Mouse (Mus musculus) megakaryocyte-erythroid progenitor cell, adult 5 weeks (primary cell): Measurements from ENCODE around the gene Klk1b8. TPM values are rescaled to one million over a fixed set of nuclear protein-coding genes. Genes with fewer than 3 reads are reported as not detected.

Experiments
- polyA plus RNA-seq: library from polyadenylated mRNA; stranded (reverse); fragments of >175 nt; gene quantifications from 2 replicates; pipeline ENCODE4 v1.2.3, GENCODE M21; 2012

Klk1b8 gene
- polyA plus RNA-seq: not detected in 2 replicates

DNA sequence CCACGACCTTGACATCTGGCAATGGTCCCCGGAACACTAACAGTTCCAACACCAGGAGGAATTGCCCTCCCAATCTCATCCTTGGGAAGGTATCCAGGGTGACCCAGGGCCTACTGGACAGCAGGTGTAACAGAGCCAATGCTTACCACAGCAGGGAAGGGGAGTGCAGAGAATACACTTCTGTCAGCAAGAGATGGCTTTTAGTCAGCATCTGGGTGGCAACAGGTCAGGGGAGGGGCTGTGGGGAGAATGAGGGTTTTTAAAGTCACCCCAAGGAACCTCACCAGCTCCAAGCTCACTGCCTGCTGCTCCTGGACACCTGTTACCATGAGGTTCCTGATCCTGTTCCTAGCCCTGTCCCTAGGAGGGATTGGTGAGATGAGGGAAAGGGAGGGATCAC, at the start of gene Klk1b8:
Gene Klk1b8 (plus strand): TSS at position 301 of the 400 bp plus-strand sequence.

DNA sequence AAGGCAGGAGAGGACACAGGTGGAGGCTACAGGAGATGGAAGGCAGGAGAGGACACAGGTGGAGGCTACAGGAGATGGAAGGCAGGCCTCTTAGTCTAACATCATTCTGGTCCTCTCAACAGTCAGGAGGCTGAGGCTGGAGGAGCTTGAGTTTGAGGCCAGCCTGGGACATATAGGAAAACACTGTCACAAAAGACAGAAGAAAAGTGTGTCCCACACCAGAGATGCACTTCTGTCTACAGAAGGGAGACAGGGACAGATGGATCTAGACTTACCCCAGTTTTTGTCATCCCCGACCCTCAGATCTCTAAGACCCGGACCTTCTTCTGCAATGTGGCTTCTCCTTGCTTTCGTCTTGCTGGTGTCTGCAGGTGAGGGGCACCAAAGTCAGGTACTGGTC, 17.0 kb upstream of the Klk1b8 start, which contains the start of gene Klk15:
Gene Klk15 (plus strand): TSS at position 301 of the 400 bp plus-strand sequence.

DNA sequence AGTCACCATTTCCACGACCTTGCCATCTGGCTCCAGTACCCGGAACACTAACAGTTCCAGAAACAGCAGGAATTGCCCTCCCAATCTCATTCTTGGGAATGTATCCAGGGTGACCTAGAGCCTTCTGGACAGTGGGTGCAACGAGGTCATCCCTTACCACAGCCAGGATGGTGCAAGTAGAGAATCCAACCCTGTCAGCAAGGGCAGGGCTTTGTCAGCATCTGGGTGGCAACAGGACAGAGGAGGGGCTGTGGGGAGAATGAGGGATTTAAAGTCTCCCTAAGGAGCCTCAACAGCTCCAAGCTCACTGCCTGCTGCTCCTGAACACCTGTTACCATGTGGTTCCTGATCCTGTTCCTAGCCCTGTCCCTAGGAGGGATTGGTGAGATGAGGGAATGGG, 16.0 kb downstream of the Klk1b8 start, which contains the start of gene Klk1b1:
Gene Klk1b1 (plus strand): TSS at position 301 of the 400 bp plus-strand sequence.

DNA sequence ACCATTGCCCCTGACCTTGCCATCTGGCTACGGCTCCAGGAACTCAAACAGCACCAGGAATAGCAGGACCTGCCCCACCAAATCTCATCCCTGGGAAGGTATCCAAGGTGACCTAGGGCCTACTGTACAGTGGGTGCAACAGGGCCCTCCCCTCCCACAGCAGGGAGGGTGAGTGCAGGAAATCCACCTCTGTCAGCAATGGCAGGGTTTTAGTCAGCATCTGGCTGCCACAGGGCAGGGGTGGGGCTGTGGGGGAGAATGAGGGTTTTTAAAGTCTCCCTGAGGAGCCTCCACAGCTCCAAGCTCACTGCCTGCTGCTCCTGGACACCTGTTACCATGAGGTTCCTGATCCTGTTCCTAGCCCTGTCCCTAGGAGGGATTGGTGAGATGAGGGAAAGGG, 25.3 kb downstream of the Klk1b8 start, which contains the start of gene Klk1b9:
Gene Klk1b9 (plus strand): TSS at position 301 of the 400 bp plus-strand sequence.

DNA sequence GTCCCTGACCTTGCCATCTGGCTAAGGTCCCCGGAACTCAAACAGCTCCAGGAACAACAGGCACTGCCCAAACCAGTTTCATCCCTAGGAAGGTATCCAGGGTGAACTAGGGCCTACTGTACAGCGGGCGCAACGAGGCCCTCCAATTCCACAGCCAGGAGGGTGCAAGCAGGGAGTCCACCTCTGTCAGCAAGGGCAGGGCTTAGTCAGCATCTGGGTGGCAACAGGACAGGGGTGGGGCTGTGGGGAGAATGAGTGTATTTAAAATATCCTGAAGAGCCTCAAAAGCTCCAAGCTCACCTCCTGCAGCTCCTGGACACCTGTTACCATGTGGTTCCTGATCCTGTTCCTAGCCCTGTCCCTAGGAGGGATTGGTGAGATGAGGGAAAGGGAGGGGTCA, 45.1 kb downstream of the Klk1b8 start, which contains the start of gene Klk1b11:
Gene Klk1b11 (plus strand): TSS at position 301 of the 400 bp plus-strand sequence.

Other genes with a start within 250 kb of the Klk1b8 start
- gene Klk13, start 238.1 kb upstream of the Klk1b8 start, polyA plus RNA-seq: not detected in 2 replicates
- not detected in 2 replicates for gene Klk12, start 181.8 kb upstream of the Klk1b8 start, polyA plus RNA-seq
- gene Klk11, start 176.1 kb upstream of the Klk1b8 start, polyA plus RNA-seq: not detected in 2 replicates
- gene Klk10, start 169.6 kb upstream of the Klk1b8 start, polyA plus RNA-seq: 0.06 TPM in 1 of 2 replicates, not detected in the other
- gene Klk9, start 158.8 kb upstream of the Klk1b8 start, polyA plus RNA-seq: not detected in 2 replicates
- gene Klk8, start 153.1 kb upstream of the Klk1b8 start, polyA plus RNA-seq: 25.3 and 55.0 TPM in 2 replicates
- not detected in 2 replicates for gene Klk7, start 139.4 kb upstream of the Klk1b8 start, polyA plus RNA-seq
- not detected in 2 replicates for gene Klk6, start 126.2 kb upstream of the Klk1b8 start, polyA plus RNA-seq
- not detected in 2 replicates for gene Klk5, start 108.7 kb upstream of the Klk1b8 start, polyA plus RNA-seq
- gene Klk4, start 69.5 kb upstream of the Klk1b8 start, polyA plus RNA-seq: not detected in 2 replicates
- not detected in 2 replicates for gene Klk15, start 16.9 kb upstream of the Klk1b8 start, polyA plus RNA-seq
- gene Klk1b1, start 16.1 kb downstream of the Klk1b8 start, polyA plus RNA-seq: not detected in 2 replicates
- gene Klk1b9, start 25.4 kb downstream of the Klk1b8 start, polyA plus RNA-seq: not detected in 2 replicates
- gene Klk1b11, start 45.2 kb downstream of the Klk1b8 start, polyA plus RNA-seq: 0.15 TPM in 1 of 2 replicates, not detected in the other
- gene Klk1b26, start 61.5 kb downstream of the Klk1b8 start, polyA plus RNA-seq: not detected in 2 replicates
- gene Klk1b27, start 101.6 kb downstream of the Klk1b8 start, polyA plus RNA-seq: not detected in 2 replicates
- not detected in 2 replicates for gene Klk1b21, start 151.7 kb downstream of the Klk1b8 start, polyA plus RNA-seq
- not detected in 2 replicates for gene Klk1b22, start 162.0 kb downstream of the Klk1b8 start, polyA plus RNA-seq
- gene Klk1b16, start 186.1 kb downstream of the Klk1b8 start, polyA plus RNA-seq: not detected in 2 replicates
- not detected in 2 replicates for gene Klk1b24, start 237.6 kb downstream of the Klk1b8 start, polyA plus RNA-seq
- not detected in 2 replicates for gene Klk1b3, start 247.5 kb downstream of the Klk1b8 start, polyA plus RNA-seq